Mouse (Mus musculus) cerebellum, adult 2 months (tissue): Measurements from ENCODE around the gene Anapc11. TPM values are rescaled to one million over a fixed set of nuclear protein-coding genes. Genes with fewer than 3 reads are reported as not detected.

ENCODE experiments used
- DNase-seq, 2 experiments: peaks; one replicate each; pipeline ENCODE4 v3.0.0; 2021
- H3K27ac ChIP-seq: fragments of 200-500 bp; 2 replicates; pipeline ENCODE4 v1.5.1; 2012; ENCODE audit warnings: low read length, control low read depth, inconsistent platforms; ENCODE audit not compliant: insufficient read depth
- H3K27me3 ChIP-seq: fragments of 200-500 bp; 2 replicates; pipeline ENCODE4 v1.6.1; 2012; ENCODE audit warnings: inconsistent platforms, mild to moderate bottlenecking, low read length, moderate library complexity; ENCODE audit not compliant: control insufficient read depth, insufficient read depth
- H3K4me1 ChIP-seq: fragments of 200-500 bp; 2 replicates; pipeline ENCODE4 v1.6.1; 2011; ENCODE audit warnings: low read length; ENCODE audit not compliant: control insufficient read depth, insufficient read depth
- H3K4me3 ChIP-seq: fragments of 200-500 bp; replicated peaks from 2 replicates; pipeline ENCODE3; 2011; ENCODE audit warnings: mild to moderate bottlenecking, low read depth, low read length, control low read depth; ENCODE audit not compliant: insufficient read depth
- CTCF ChIP-seq: fragments of 200-500 bp; IDR thresholded peaks from 2 replicates; pipeline ENCODE4 v1.5.1; 2011; ENCODE audit warnings: low read depth, mild to moderate bottlenecking, control low read depth, low read length, moderate library complexity, borderline replicate concordance; ENCODE audit not compliant: insufficient read depth
- POLR2A ChIP-seq: fragments of 200-500 bp; IDR thresholded peaks from 2 replicates; pipeline ENCODE4 v1.6.1; 2011; ENCODE audit warnings: low read length, control low read depth, borderline replicate concordance; ENCODE audit not compliant: insufficient read depth
- WGBS: fragments of 180-500 bp; shearing (Covaris S2); methylation state at CpG from one replicate; pipeline ENCODE4 v1.1.7; 2018; 5-methylcytosine and 5-hydroxymethylcytosine counted together
- polyA plus RNA-seq: library from polyadenylated mRNA; depleted of rRNA; stranded (reverse); fragments of >200 nt; gene quantifications from 2 replicates; pipeline ENCODE4 v1.2.3, GENCODE M21; 2012

Anapc11 gene
- polyA plus RNA-seq, 1 experiment, result 178 TPM

DNA sequence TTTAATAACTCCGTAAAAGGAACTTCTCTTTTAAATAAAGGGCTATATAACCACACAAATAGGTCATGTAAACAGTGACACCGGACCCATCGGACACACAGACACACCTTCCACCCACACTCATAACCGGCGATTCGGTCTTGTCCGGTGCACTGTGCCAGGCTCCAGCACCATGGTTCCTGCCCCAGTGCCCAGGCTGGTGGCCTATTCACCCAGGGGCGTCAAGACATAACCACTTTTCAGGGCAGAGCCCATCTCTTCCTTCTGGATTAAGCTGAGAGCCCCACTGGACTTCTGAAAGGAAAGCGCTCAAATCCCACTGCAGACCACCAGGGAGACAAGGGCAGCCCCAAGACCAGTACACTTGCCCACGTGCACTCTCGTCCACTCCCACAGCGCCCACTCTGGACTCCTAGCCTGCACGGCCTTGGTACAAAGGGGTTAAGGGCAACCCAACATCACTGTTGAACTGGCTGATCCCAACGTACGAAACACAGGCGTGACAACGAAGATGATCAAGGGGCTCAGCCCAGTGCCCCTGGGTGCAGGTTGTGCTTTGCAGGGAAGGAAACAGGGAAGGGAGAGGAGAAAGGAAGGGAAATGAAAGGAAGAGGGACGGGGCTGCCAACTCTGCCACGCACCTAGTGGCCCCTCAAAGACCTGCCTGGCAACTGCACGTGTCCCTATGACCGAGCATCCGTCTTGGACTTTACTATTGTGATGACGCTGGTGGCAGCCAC, 30.6 kb downstream of the Anapc11 start:
- Histone ChIP-seq H3K4me1 (peaks cover 26% of the 10 kb centered on the region), H3K27ac (no peak overlapping the region), H3K27me3 (no peaks in the 10 kb centered on the region), H3K4me3 (no peak overlapping the region)
- no peak for TF ChIP-seq CTCF
- no peak for TF ChIP-seq POLR2A
- WGBS, result 90% methylated on average over 23 of the region's 23 CpGs
- peak in 1 of 2 experiments; percentile 22 for DNase-seq

DNA sequence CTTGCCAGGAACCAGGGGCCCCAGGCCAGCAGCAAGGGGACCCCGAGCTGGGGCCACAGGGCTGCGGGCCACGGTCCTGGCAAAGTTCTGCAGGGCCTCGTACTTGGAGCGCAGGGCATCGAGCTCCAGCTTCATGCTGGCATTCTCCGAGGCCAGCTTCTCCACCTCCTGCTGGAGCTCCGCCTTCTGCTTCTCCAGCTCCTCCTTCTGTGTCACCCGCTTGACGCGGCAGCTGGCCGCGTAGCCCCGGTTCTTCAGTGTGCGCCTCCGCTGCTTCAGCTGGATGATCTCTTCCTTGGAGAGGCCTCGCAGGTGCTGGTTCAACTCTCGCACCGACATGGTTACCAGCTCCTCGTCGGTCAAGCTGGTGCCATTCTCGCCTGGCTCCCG, 31.1 kb downstream of the Anapc11 start:
- TF ChIP-seq CTCF (no peak), POLR2A (no peak)
- peak in 1 of 2 experiments; percentile 43 for DNase-seq
- Histone ChIP-seq H3K4me3 (no peak overlapping the region), H3K27me3 (no peaks in the 10 kb centered on the region), H3K4me1 (peaks cover 26% of the 10 kb centered on the region), H3K27ac (no peak overlapping the region)
- 43% methylated on average over 23 of the region's 23 CpGs for WGBS

GRCm38 (mm10) chr11:120629911-120630310, 31.7 kb downstream of the Anapc11 start:
- Histone ChIP-seq H3K27ac (peak overlapping the region; percentile 33; the same call in 1 of the 2 replicates), H3K4me1 (peaks cover 26% of the 10 kb centered on the region), H3K27me3 (no peaks in the 10 kb centered on the region), H3K4me3 (no peak overlapping the region)
- peak in 1 of 2 experiments; percentile 21 for DNase-seq
- 16% methylated on average over 7 of the region's 7 CpGs for WGBS
- no peak for TF ChIP-seq POLR2A
- TF ChIP-seq CTCF, result no peak

DNA sequence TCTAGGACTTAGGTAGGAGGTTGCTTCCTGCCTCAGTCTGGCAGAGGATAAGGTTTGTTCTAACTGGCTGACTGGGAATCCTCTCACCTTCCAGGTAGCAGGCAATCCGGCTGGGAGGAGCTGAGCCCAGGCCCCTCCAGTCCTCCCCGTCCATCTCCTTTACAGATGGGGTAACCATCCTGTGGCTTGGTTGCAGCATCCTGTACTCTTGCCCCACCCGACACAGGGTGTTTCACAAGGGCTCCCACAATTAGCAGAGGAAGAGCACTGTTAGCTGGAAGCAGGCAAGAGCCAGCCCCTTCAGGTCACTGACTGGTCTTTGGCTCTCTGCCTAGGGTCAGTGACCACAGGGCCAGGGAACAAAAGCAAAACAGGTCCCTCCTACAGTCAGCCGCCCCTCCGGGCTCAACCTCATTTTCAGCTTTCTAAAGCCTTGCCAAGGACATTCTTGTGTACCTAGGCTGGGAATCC, 32.2 kb downstream of the Anapc11 start:
- no peaks in the 10 kb centered on the region for H3K27me3 ChIP-seq
- WGBS, result 42% methylated on average over 5 of the region's 5 CpGs
- peak overlapping the region; percentile 33 for H3K27ac ChIP-seq
- TF ChIP-seq POLR2A (no peak), CTCF (no peak)
- no peak overlapping the region for H3K4me3 ChIP-seq
- no peak for DNase-seq
- peaks cover 22% of the 10 kb centered on the region for H3K4me1 ChIP-seq

- Histone ChIP-seq H3K27me3 (no peaks in the 10 kb centered on the region), H3K4me3 (no peak overlapping the region), H3K27ac (no peak overlapping the region), H3K4me1 (peaks cover 19% of the 10 kb centered on the region)
- TF ChIP-seq CTCF, result no peak
- TF ChIP-seq POLR2A, result no peak
- WGBS, result 37% methylated on average over 7 of the region's 7 CpGs
- DNase-seq, result peak in 1 of 2 experiments; percentile 10
These were observed 32.9 kb downstream of the Anapc11 start for GRCm38 (mm10) chr11:120630881-120631725.

DNA sequence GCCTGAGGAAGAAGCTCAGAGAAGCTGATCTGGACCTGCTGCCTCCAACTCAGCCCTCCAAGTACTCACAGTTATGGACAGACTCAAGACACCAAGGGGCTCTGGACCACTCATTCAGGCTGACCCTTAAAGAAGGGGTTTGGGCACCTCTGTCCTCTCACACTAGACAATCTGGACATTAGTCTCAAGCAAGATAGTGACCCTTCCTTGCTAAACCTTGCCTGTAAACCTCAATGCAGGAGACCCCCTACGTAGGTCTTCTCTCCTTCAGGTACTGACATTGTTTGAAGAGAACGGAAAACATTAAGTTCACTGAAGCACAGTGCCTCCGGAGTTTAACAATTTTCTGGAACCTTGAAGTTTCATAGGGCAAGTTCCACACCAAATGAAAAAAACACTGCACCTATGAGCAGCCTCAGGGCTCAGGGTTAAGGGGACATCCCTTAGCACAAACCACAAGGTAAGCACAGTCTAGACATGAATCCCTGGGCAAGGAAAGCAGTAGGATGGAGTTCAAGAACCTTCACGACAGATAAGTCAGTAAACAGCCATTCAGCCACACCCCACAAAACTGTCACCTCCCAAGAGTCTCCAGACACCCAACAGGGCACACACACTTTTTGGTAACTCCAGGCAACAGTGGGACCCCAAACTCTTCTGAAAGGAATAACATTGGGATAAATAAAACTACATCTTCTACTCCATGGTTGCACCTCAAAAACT, 33.7 kb downstream of the Anapc11 start:
- WGBS, result 64% methylated on average over 4 of the region's 4 CpGs
- H3K27ac ChIP-seq, result no peak overlapping the region
- no peak for TF ChIP-seq POLR2A
- TF ChIP-seq CTCF, result no peak
- peaks cover 19% of the 10 kb centered on the region for H3K4me1 ChIP-seq
- no peaks in the 10 kb centered on the region for H3K27me3 ChIP-seq
- H3K4me3 ChIP-seq, result peak overlapping the region; percentile 65
- DNase-seq, result peak in 1 of 2 experiments; percentile 7

DNA sequence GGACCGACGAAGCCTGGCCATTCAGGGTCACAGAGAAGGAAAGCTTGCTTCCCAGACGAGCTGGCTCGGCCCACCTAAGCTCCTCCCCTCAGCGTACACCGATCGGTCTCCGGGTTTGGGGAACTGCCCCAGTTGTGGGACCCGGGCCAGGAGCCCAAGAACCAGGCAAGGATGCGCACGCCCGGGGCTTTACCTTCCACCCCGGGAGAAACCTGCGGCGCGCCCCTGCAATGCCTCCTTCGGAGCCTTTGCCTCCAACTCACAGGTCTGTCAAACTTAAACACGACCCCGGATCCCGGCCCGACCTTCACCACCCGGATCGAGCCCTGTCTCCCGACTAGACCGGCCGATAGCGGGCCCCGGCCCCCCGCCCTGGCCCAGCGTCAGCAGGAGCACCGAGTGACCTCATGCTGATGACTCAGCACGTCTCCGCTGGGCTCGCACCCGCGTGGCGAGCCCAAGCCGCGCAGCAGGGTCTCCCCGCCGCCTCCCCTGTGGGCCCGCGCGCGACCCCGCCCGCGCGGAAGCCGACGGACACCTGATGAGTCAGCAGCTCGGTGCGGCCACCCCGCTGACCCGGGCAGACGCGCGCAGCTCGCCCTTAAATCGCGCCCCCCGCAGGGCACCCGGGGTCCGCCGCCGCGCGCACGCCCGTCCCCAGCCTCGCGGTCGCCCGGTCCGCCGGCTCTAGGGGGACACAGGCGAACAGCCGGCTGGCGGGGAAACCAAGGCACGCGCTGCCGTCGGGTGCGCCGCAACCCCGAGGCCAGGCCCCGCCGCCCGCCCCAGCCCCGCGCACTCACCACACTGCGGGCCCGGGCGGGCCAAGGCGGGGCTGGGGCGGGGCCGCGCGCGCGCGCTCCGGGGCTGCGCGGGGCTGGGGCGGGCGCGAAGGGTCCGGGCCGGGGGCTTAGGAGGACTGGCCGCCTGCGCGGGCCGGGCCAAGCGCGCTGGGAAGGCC, 34.6 kb downstream of the Anapc11 start:
- DNase-seq, result peak; percentile 69 to 72
- TF ChIP-seq CTCF (no peak), POLR2A (no peak)
- H3K4me3 ChIP-seq, result peak overlapping the region; percentile 65
- H3K27ac ChIP-seq, result peak overlapping the region; percentile 49; the same call in 1 of the 2 replicates
- WGBS, result under 1% methylated on average over 111 of the region's 116 CpGs
- no peaks in the 10 kb centered on the region for H3K27me3 ChIP-seq
- H3K4me1 ChIP-seq, result peaks cover 19% of the 10 kb centered on the region
